Mouse (Mus musculus): Measurements from ENCODE around the gene Gm20390. TPM values are rescaled to one million over a fixed set of nuclear protein-coding genes. Genes with fewer than 3 reads are reported as not detected.

Gm20390 gene
- 514 and 520 TPM in 2 replicates for polyA plus RNA-seq (2016; fragmentation: Nextera tagmentation; extraction: Ambion mirVana)

DNA sequence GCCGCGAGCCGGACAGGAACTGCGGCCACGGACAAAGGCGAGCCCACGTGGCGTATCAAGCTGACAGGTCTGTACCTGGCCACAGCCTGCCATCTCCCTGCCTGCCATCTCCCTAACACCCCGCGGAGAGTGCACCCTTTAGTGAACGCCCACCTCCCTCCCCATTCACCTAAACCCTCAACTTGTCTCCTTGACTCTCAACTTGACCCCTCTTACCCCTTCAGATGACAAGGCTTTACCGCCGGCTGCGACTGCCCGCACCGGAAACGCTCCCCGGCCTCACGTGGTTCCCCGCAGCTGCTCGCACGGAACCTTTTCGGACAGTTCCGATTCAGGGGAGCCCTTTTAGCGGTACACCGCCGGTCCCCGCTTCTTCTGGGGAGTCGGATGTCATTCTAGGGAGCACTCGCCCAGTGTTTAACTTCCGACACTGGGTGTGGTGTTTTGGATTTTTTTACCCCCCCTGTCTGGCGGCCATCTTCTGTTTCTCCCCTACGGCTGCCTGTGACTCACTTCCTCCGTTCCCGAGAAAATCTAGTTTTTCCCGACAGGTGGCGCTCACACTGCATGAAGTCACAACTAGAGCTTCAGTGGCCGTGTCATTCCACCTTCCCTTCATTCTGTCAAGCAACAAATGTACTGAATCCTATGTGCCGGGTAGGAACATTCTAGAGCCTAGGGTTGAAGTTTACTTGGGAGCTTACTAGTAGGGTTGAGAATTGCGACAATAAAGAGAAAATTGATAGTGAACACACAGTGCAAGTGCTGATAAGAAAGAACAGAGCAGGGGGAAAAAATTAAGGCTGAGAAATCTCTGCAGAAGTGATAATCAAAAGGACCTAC is at the start of gene Gm20390, which contains the start of gene Nme1:
Gene Gm20390 (minus strand): TSS at position 289 of the 843 bp plus-strand sequence.
Gene Nme1 (minus strand): TSS at position 517 of the 843 bp plus-strand sequence.
- peak; percentile 96 for DNase-seq (ENCODE audit: extremely low spot score, low spot score)
- Histone ChIP-seq H3K4me1 (peaks cover 21% of the 10 kb centered on the region), H3K27ac (peak within 1 kb of the TSS; percentile 88), H3K9me3 (no peaks in the 10 kb centered on the region), H3K27me3 (ENCODE audit: poor library complexity, severe bottlenecking) (no peaks in the 10 kb centered on the region), H3K36me3 (replicated peaks) (peaks cover 30% of the 10 kb centered on the region), H3K4me3 (peak within 1 kb of the TSS; percentile 67)
- WGBS = under 1% methylated on average over 40 of the region's 40 CpGs

DNA sequence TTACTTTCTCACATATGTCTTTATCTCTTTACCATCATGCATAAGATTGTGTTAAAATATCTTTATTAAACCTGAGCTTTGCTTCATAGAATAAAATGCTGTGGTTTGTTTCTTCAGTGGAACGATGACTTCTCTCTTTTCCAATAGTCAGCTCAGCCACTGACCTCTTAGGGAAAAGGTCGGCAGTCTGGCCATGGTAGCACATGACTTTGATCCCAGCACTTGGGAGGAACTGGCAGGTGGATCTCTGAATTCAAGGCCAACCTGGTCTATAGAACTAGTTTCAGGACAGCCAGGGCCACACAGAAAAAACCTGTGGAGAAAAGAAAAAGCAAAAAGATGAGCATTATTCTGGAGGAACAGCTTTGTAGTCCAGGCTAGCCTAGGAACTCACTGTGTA is 35.3 kb upstream of the Gm20390 start:
- H3K4me1 ChIP-seq = peaks cover 3% of the 10 kb centered on the region; the same call in 1 of the 2 replicates
- WGBS = 98% methylated on average over 2 of the region's 2 CpGs
- no peaks in the 10 kb centered on the region for H3K9me3 ChIP-seq
- peaks cover 17% of the 10 kb centered on the region for H3K36me3 ChIP-seq (replicated peaks)
- H3K27me3 ChIP-seq (ENCODE audit: poor library complexity, severe bottlenecking) = no peaks in the 10 kb centered on the region
- H3K4me3 ChIP-seq = no peak overlapping the region
- no peak overlapping the region for H3K27ac ChIP-seq
- no peak for DNase-seq (ENCODE audit: extremely low spot score, low spot score)

DNA sequence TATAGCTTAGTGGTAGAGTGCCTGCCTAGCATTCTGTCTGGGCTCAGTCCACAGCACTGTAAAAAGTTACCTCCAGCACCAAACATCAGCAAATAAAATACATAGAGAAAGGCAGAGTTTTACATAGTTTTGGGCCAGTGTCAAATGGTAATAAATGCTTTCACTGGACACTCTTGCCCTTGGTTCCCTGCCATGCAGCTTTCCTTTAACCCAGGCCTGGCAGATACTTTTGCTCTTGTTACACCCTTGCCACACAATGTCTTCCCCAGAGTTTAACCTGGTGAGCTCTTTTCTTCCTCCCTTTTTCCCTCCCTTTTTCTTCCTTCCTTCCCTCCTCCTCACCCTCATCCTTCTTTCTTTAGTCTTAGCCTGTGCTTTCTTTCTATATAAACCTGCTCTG is 31.2 kb upstream of the Gm20390 start:
- H3K27me3 ChIP-seq (ENCODE audit: poor library complexity, severe bottlenecking) = no peaks in the 10 kb centered on the region
- H3K9me3 ChIP-seq = no peaks in the 10 kb centered on the region
- H3K36me3 ChIP-seq (replicated peaks) = peaks cover 13% of the 10 kb centered on the region
- H3K27ac ChIP-seq = no peak overlapping the region
- no peak overlapping the region for H3K4me3 ChIP-seq
- DNase-seq (ENCODE audit: extremely low spot score, low spot score) = no peak
- peaks cover 34% of the 10 kb centered on the region for H3K4me1 ChIP-seq

- peaks cover under 1% of the 10 kb centered on the region; the same call in 1 of the 2 replicates for H3K36me3 ChIP-seq (replicated peaks)
- no peak for DNase-seq (ENCODE audit: extremely low spot score, low spot score)
- H3K27ac ChIP-seq = no peak overlapping the region
- H3K4me3 ChIP-seq = peak overlapping the region; percentile 97
- H3K9me3 ChIP-seq = no peaks in the 10 kb centered on the region
- H3K27me3 ChIP-seq (ENCODE audit: poor library complexity, severe bottlenecking) = no peaks in the 10 kb centered on the region
- H3K4me1 ChIP-seq = peaks cover 34% of the 10 kb centered on the region
- WGBS = 43% methylated on average over 13 of the region's 13 CpGs
Measured at GRCm38 (mm10) chr11:93997141-93997775, 29.2 kb upstream of the Gm20390 start.

- Histone ChIP-seq H3K27me3 (ENCODE audit: poor library complexity, severe bottlenecking) (no peaks in the 10 kb centered on the region), H3K4me3 (peak overlapping the region; percentile 97), H3K27ac (peak overlapping the region; percentile 94), H3K4me1 (peaks cover 34% of the 10 kb centered on the region), H3K9me3 (no peaks in the 10 kb centered on the region), H3K36me3 (replicated peaks) (no peaks in the 10 kb centered on the region)
- no peak for DNase-seq (ENCODE audit: extremely low spot score, low spot score)
- under 1% methylated on average over 58 of the region's 58 CpGs for WGBS
Measured at GRCm38 (mm10) chr11:93996306-93997140, 28.4 kb upstream of the Gm20390 start.

- H3K4me3 ChIP-seq = peak within 1 kb of the TSS; percentile 97
- peak; percentile 92 for DNase-seq (ENCODE audit: extremely low spot score, low spot score)
- H3K9me3 ChIP-seq = no peaks in the 10 kb centered on the region
- H3K27ac ChIP-seq = peak within 1 kb of the TSS; percentile 94
- H3K27me3 ChIP-seq (ENCODE audit: poor library complexity, severe bottlenecking) = no peaks in the 10 kb centered on the region
- under 1% methylated on average over 70 of the region's 70 CpGs for WGBS
- no peaks in the 10 kb centered on the region for H3K36me3 ChIP-seq (replicated peaks)
- peaks cover 34% of the 10 kb centered on the region for H3K4me1 ChIP-seq
Measured at GRCm38 (mm10) chr11:93995720-93996305, 27.7 kb upstream of the Gm20390 start, which contains the start of gene Spag9. TSS of gene Spag9 (plus strand) at chr11:93996091.

- no peaks in the 10 kb centered on the region for H3K27me3 ChIP-seq (ENCODE audit: poor library complexity, severe bottlenecking)
- H3K36me3 ChIP-seq (replicated peaks) = no peaks in the 10 kb centered on the region
- H3K4me1 ChIP-seq = peaks cover 34% of the 10 kb centered on the region
- peak overlapping the region; percentile 97 for H3K4me3 ChIP-seq
- no peaks in the 10 kb centered on the region for H3K9me3 ChIP-seq
- 11% methylated on average over 15 of the region's 15 CpGs for WGBS
- peak; percentile 32 for DNase-seq (ENCODE audit: extremely low spot score, low spot score)
- peak overlapping the region; percentile 94 for H3K27ac ChIP-seq
Measured at GRCm38 (mm10) chr11:93995111-93995719, 27.1 kb upstream of the Gm20390 start.

DNA sequence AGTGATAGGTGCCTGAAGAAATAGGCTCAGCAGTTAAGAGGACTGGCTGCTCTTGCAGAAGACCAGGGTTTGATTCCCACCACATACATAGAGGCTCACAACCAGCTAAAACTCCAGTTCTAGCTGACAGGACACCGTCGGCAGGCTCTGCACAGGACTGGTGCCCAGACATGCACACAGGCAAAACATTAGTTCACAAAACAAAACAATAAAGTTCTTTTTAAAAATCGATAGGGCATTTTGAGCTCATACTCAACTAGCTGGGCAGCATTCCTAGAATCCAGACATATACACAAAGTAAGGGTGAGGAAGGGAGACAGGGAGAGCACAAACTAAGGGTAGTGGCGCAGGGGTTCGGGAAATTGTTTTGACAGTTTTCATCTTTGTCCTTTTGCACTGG is 26.4 kb upstream of the Gm20390 start:
- Histone ChIP-seq H3K9me3 (no peaks in the 10 kb centered on the region), H3K4me1 (peaks cover 34% of the 10 kb centered on the region), H3K4me3 (peak overlapping the region; percentile 97), H3K27ac (0 out of 2 replicates have a peak overlapping the region, but pooled peaks have one; percentile 94), H3K27me3 (ENCODE audit: poor library complexity, severe bottlenecking) (no peaks in the 10 kb centered on the region), H3K36me3 (replicated peaks) (no peaks in the 10 kb centered on the region)
- DNase-seq (ENCODE audit: extremely low spot score, low spot score) = no peak
- WGBS = 65% methylated on average over 5 of the region's 5 CpGs

- no peaks in the 10 kb centered on the region for H3K36me3 ChIP-seq (replicated peaks)
- H3K4me3 ChIP-seq = no peak overlapping the region
- no peaks in the 10 kb centered on the region for H3K4me1 ChIP-seq
- DNase-seq (ENCODE audit: extremely low spot score, low spot score) = no peak
- H3K27ac ChIP-seq = no peak overlapping the region
- WGBS = 72% methylated on average over 12 of the region's 12 CpGs
- H3K9me3 ChIP-seq = no peaks in the 10 kb centered on the region
- no peaks in the 10 kb centered on the region for H3K27me3 ChIP-seq (ENCODE audit: poor library complexity, severe bottlenecking)
Measured at GRCm38 (mm10) chr11:93988328-93989062, 20.4 kb upstream of the Gm20390 start.

DNA sequence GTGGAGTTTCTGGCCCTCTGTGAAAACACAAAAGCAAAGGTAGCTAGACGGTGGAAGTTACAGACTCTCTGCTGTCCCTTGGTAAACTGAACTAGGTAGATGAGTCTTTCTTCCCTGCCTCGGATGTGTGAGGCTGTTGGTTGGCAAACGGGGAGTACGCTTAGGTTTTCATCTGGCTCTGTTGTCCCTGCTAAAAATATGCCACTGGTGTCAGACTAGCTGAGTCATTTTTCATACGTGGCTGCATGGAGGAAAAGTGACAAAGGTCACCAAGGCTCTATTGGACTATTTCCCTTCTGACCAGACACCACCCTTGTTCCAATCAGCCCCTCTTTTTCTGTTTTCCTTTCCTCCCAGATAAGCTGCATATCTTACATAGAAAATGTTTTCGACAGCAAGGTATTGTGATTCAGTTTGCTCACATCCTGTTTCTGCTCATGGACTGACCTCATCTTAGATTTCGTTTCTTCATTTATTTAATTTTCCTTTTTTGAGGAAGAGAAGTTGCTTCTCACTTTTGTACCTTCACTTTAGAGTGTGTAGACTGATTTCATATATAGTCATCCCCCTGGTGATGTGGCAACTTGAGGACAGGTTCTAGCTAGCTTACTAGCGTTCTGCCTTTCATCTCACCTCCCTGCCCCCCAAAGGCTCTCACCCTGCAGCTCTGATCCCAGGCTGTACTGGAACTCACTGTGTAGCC is 19.7 kb upstream of the Gm20390 start:
- no peak overlapping the region for H3K4me3 ChIP-seq
- no peaks in the 10 kb centered on the region for H3K9me3 ChIP-seq
- H3K27me3 ChIP-seq (ENCODE audit: poor library complexity, severe bottlenecking) = no peaks in the 10 kb centered on the region
- DNase-seq (ENCODE audit: extremely low spot score, low spot score) = no peak
- H3K4me1 ChIP-seq = no peaks in the 10 kb centered on the region
- no peaks in the 10 kb centered on the region for H3K36me3 ChIP-seq (replicated peaks)
- 79% methylated on average over 8 of the region's 8 CpGs for WGBS
- H3K27ac ChIP-seq = no peak overlapping the region

- Histone ChIP-seq H3K27me3 (ENCODE audit: poor library complexity, severe bottlenecking) (no peaks in the 10 kb centered on the region), H3K9me3 (no peaks in the 10 kb centered on the region), H3K27ac (no peak overlapping the region), H3K36me3 (replicated peaks) (no peaks in the 10 kb centered on the region), H3K4me3 (no peak overlapping the region), H3K4me1 (no peaks in the 10 kb centered on the region)
- 84% methylated on average over 4 of the region's 4 CpGs for WGBS
- no peak for DNase-seq (ENCODE audit: extremely low spot score, low spot score)
Measured at GRCm38 (mm10) chr11:93987026-93987425, 18.9 kb upstream of the Gm20390 start.
